9 mouse cellular contexts compared by ENCODE assay signal in the genomic region with DNA sequence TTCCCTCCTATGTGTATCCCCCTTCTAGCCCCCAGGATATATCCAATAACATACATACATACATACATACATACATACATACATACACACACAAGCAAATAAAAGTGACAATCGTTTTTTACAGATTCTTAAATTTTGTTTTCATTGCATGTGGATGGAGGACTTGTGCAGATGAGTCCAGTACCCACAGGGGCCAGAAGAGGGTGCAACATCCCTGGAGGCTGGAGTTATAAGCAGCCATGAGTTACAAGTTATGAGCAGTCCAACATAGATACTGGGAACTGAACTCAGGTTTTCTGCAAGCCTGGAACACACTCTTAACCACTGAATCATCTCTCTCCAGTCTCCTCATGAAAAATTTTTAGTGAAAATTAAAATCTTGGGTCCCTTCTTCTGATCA. TPM values are rescaled to one million over a fixed set of nuclear protein-coding genes. Genes with fewer than 3 reads are reported as not detected.
DNase-seq lines count a peak whose midpoint lies in the region; ATAC-seq and TF ChIP-seq lines count a peak whose summit lies in the region.
"Had no signal": no experiment of that assay in that cellular context is flagged by ENCODE, and none has a peak within 500 bp of the region (broad histone marks: within the 10 kb centered on the region; RNA-seq: fewer than 3 reads in every experiment).

No protein-coding gene starts in this region.

- H3K27me3 ChIP-seq in lung, postnatal 0 days (replicated peaks; ENCODE audit: insufficient read depth, low read length): no peaks in the 10 kb centered on the region
- H3K27me3 ChIP-seq: neural tube, embryonic 13.5 days had no signal

- H3K4me1 ChIP-seq in lung, postnatal 0 days (ENCODE audit: insufficient read depth, low read depth, low read length): no peaks in the 10 kb centered on the region
- no peaks in the 10 kb centered on the region for H3K4me1 ChIP-seq in bone marrow, adult 2 months (ENCODE audit: control insufficient read depth, insufficient read depth, low read length)
- H3K4me1 ChIP-seq: neural tube, embryonic 13.5 days had no signal

- no peak overlapping the region for H3K4me2 ChIP-seq in lung, postnatal 0 days (replicated peaks; ENCODE audit: low read depth, low read length)
- H3K4me2 ChIP-seq: neural tube, embryonic 13.5 days had no signal

- H3K9ac ChIP-seq in lung, postnatal 0 days (replicated peaks; ENCODE audit: low read depth): no peak overlapping the region
- H3K9ac ChIP-seq: neural tube, embryonic 13.5 days had no signal

- H3K9me3 ChIP-seq in lung, postnatal 0 days (ENCODE audit: low read length): no peaks in the 10 kb centered on the region
- H3K9me3 ChIP-seq: neural tube, embryonic 13.5 days had no signal

- H3K4me3 ChIP-seq in lung, postnatal 0 days (ENCODE audit: low read depth, low read length): no peak overlapping the region
- H3K4me3 ChIP-seq in bone marrow, adult 2 months (replicated peaks; ENCODE audit: control insufficient read depth, low read depth, low read length): no peak overlapping the region
- H3K4me3 ChIP-seq: neural tube, embryonic 13.5 days had no signal

- no peaks in the 10 kb centered on the region for H3K36me3 ChIP-seq in lung, postnatal 0 days (ENCODE audit: insufficient read depth, low read length)
- H3K36me3 ChIP-seq: neural tube, embryonic 13.5 days had no signal

- DNase-seq in heart, postnatal 4 days: peak; percentile 17
- no peak for DNase-seq in heart, adult 8-10 months (ENCODE audit: low spot score)
- DNase-seq in lung, postnatal 0 days (ENCODE audit: low spot score): peak; percentile 17
- no peak for DNase-seq in lung, adult 18-20 months
- no peak for DNase-seq in urinary bladder, adult 2 months (ENCODE audit: low spot score)
- no peak for DNase-seq in urinary bladder, postnatal 10 days (ENCODE audit: low spot score)

- no peak for TF ChIP-seq POLR2A in bone marrow, adult 2 months (IDR thresholded peaks at IDR 0.05; ENCODE audit: borderline replicate concordance, control insufficient read depth, low read depth, low read length)

- H3K27ac ChIP-seq in lung, postnatal 0 days (ENCODE audit: low read length): no peak overlapping the region
- no peak overlapping the region for H3K27ac ChIP-seq in bone marrow, adult 2 months (ENCODE audit: control insufficient read depth, insufficient read depth, low read depth, low read length, poor library complexity)
- H3K27ac ChIP-seq: neural tube, embryonic 13.5 days had no signal

- no peak for TF ChIP-seq EP300 in lung, postnatal 0 days (IDR thresholded peaks at IDR 0.05)

- 54% methylated on average over 1 of the region's 1 CpGs for WGBS in lung, postnatal 0 days
- 39% methylated on average over 1 of the region's 1 CpGs for WGBS in bone marrow, adult 2 months

- ATAC-seq in lung, postnatal 0 days: no peak
- ATAC-seq in megakaryocyte progenitor cell, adult 5-6 weeks (replicated peaks; ENCODE audit: poor library complexity): peak; percentile 85

- peak; percentile 63 for TF ChIP-seq CTCF in lung, postnatal 0 days (IDR thresholded peaks at IDR 0.05)
- TF ChIP-seq CTCF in bone marrow, adult 2 months (IDR thresholded peaks at IDR 0.05; ENCODE audit: control insufficient read depth, insufficient read depth, low read length): peak; percentile 56

RNA-seq across cellular contexts. Expression of gene Mocs1, which starts 33.3 kb away (rescaled TPM):
- total RNA-seq in heart, postnatal 4 days (2021): 10 to 100 TPM; 15.6 to 19.6 TPM
- 10 to 100 TPM; 23.0 to 29.5 (median 24.5) TPM for total RNA-seq in heart, adult 8-10 months (2022)
- 5.4 and 7.2 TPM in 2 replicates for polyA plus RNA-seq in lung, postnatal 0 days (2015; fragmentation: Nextera tagmentation; extraction: Ambion mirVana)
- 44.8 and 129 TPM in 2 replicates for polyA plus RNA-seq in bone marrow, adult 2 months (2011; ENCODE audit: insufficient read depth, insufficient read length, low replicate concordance, missing spikeins)
- 31.7 and 35.7 TPM in 2 replicates for total RNA-seq in megakaryocyte progenitor cell, adult 5-6 weeks (2015)
- 13.8 and 15.7 TPM in 2 replicates for total RNA-seq in megakaryocyte progenitor cell, adult 5-6 weeks (2017)
- 33.1 and 40.0 TPM in 2 replicates for polyA plus RNA-seq in urinary bladder, adult 2 months (2012; rRNA removed)

Comparison
In these comparisons a context has a peak if more than half of its experiments do, and no peak if none do; other contexts are left out.
1. DNase-seq: peak in heart, postnatal 4 days (single experiment) and lung, postnatal 0 days (single experiment); none in heart, adult 8-10 months (single experiment), lung, adult 18-20 months (0 of 2), urinary bladder, adult 2 months (single experiment) and urinary bladder, postnatal 10 days (single experiment).